Mouse (Mus musculus): Measurements from ENCODE around the gene C87436.

DNA sequence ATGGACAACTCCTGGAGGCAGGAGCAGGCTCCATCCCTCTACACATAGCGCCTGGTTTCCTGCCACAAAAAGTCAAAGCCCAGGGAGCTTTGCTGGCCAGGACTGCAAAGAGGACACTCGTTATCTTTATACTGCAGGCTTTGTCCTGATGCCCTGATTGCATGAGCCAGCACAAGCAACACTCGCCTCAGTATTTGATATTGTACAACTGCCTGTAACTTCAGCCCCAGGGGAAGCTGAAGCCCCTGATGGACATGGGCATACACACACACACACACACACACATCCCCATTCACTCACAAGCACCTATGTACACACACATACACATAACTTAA, 71.7 kb downstream of the C87436 start:
- TF ChIP-seq CTCF (conservative IDR thresholded peaks at IDR 0.05; ENCODE audit: low read length) (no peak), NANOG (IDR thresholded peaks at IDR 0.05; ENCODE audit: borderline replicate concordance, low read length) (no peak), POU5F1 (IDR thresholded peaks at IDR 0.05; ENCODE audit: borderline replicate concordance, low read length) (no peak)
